Mouse (Mus musculus) heart, postnatal 36 days (tissue): ENCODE data around the gene Rflnb. TPM values are rescaled to one million over a fixed set of nuclear protein-coding genes. Genes with fewer than 3 reads are reported as not detected.

Experiments used
- DNase-seq, 2 experiments: peaks; one replicate each; pipeline ENCODE4 v3.0.0; 2021 to 2022
- intact Hi-C: fragments of 180-260 bp; cut with DNase I; formaldehyde crosslinking; loops from one replicate; pipeline ENCODE4 v1.15.1; 2025
- total RNA-seq, 2 experiments: library from RNA; stranded (reverse); gene quantifications; 2 replicates each; pipeline ENCODE4 v1.2.3; 2021

Gene Rflnb
- total RNA-seq, 2 experiments from 2014 or later, result 33.3 to 50.0 TPM

DNA sequence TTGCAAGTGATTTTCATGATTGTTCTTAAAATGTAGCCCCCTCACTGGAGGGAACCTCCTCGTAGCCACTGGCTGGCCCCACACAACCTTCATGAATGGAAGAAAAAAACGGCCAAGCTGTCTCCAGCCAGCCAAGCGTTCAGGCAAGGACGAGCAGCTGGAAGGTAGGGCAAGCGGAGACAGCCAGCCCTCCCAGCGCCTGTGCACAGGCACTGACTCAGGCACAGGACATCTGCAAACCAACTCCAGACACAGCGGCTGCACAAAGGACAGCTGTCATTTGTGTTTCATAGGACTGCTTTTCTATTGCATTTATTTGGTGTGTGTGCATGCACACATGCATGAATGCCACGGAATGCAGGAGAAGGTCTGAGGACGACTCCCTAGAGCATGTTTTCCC lies 33.2 kb downstream of the Rflnb start:
- intact Hi-C loops, result no loop called here
- no peak for DNase-seq

DNA sequence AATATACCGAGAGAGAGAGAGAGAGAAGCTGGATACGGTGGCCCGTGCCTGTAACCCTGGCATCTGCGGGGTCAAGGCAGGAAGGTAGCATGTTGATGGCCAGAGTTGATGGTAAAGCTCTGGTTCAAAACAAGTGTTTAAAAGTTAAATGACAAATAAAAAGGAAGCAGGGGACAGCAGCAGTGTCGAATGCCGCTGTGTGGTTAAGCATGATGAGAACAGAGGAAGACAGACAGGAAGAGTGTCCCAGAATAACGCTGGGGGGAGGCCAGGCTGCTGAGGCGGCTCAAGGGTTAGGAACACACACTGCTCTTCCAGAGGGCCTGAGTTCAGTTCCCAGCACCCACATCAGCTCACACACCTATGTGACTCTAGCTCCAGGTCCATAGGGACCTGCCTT lies 35.1 kb downstream of the Rflnb start:
- DNase-seq, result no peak
- intact Hi-C loops, result no loop called here

DNA sequence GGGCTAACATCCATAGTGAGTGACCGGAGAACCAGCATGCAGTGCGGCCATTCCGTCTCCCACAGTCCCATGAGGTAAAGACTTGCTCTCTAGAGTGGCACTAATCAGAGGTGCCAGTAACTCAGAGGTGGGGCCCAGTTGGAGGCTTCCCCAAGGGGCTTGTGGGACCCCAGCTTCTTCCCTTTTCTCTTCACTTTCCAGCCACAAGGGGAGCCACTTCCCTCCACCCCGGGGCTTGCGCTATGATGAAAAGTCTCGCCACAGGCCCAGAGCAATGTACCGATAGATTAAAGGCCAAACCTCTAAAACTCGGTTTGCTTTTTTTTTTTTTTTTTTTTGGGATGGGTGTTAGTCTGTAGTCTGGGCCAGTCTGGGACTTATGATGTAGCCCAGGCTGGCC lies 35.7 kb downstream of the Rflnb start:
- no peak for DNase-seq
- intact Hi-C loops, result no loop called here

DNA sequence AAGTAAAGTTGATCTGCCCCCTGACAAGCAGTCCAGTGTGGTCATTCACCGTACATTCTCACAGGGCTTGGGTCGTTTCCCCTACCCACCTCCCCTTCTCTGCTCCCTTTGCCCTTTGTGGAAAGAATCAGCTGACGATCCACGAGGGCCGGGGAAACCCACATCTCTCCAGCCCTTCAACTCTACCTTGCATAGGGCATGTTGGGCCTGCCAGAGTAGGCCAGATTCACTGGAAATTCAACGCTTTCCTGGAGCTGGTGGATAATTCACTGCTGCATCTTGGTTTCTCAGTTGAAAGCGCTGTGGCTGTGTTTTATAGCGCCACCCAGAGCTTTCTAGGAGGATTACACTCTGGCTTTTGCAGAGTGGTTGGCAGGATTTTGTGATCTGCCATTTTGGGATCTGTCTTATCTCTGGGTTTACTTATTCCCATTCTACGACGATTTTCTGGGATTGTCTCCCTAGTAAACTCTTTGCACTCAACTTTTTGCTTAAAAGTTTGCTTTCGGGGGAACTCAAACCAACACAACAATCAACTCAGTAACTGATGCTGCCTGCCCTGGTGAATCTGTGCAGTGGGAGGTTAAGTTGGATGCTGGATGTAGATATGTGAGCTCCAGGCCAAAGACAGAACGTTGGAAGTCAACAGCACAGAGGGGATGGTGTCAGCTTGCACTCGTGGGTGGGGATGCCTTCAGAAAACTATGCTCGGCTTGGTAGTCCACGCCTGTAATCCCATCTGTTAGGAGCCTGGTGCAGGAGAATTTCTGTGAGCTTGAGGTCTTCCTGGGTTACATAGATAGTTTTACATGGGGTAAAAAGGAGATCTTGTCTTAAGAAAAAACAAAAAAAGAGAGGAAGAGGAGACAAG lies 36.4 kb downstream of the Rflnb start:
- no peak for DNase-seq
- intact Hi-C loops, result no loop called here

DNA sequence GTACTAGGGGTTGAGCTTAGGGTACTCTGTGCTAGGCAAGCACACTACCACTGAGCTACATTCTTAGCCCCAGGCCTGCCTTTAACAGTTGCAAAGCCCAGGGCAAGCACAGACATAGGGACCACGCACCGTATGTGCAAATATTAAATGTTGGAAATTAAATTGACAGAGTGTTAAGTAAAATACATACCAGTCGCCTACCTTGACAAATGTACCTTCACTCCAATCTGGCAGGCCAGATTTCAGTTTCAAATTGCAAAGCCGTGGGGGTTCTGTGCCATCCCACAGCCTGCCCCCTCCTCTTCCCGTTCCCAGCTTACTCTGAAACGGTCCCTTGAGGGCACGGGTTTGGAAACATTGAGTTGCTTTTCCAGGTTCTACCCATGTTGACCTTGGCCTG lies 41.6 kb downstream of the Rflnb start:
- no peak for DNase-seq
- intact Hi-C loops, result no loop called here

DNA sequence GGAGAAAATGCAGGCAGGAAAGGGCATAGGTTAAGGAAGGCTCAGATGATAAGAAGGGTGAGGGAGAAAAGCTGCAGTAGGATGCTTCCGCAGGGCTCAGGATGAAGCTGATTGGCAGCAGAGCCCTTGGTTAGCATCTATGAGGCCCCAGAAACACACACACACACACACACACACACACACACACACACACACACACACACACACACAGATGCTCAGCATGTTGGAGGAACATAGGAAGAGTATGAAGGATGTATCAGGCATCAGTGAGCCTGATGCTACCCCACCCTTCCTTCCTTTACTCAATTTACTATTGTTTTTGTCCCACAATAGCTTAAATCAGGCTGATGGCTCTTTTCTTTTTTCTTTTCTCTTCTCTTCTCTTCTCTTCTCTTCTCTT lies 43.0 kb downstream of the Rflnb start:
- intact Hi-C loops, result no loop called here
- DNase-seq, result no peak

DNA sequence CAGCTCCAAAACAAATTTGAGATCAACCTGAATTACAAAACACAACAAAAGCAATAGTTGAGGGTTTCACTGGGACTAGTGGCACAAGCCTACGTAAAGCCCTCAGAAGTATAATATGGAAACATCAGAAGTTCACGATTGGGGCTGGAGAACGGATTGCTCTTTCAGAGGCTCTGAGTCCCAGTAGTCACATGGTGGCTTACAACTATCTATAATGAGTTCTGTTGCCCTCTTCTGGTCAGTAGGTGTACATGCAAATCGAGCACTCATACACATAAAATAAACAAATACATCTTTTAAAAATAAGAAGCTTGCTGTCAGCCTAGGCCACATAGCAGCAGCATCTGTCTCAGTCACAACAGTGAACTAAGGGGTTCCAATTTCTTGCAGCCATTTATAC lies 44.4 kb downstream of the Rflnb start:
- no peak for DNase-seq
- intact Hi-C loops, result no loop called here

DNA sequence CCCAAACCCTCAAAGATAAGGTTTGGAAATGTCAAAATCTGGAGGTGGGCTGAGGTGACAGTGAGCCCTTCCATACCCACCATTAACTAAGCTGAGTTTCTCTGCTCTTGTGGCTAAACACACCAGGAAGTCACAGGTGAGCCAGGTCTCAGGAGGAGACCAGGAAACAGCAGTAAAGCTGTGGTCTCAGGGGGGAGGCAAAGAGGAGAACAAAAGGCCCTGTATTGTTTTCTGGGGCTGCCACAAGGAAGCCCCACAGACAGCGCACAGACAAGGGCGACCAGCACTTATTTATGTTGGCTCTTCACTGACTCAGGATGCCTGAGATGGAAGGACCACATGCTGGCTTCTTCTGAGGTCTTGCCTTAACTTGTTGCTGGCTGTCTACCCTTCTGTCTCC lies 47.2 kb downstream of the Rflnb start:
- intact Hi-C loops, result no loop called here

DNA sequence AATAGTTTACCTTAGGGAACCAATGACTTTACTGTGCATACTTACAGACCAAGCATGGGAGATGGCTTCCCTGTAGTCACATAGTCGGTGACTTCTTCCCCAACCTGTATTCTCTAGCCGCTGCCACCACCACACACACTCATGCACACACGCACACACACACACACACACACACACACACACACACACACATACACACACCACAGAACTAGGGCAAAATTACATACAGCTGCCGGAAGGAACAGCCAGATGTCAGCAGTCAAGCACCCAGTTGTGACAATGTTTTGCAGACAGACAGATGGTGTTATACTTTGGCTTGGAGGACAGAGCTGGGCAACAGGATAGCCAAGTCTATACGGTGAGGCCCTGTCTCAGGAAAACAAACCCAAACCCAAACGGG lies 49.5 kb downstream of the Rflnb start:
- DNase-seq, result no peak
- intact Hi-C loops, result no loop called here

More for the DNA sequence above, 47.2 kb downstream of the Rflnb start:
- no peak for DNase-seq

DNA sequence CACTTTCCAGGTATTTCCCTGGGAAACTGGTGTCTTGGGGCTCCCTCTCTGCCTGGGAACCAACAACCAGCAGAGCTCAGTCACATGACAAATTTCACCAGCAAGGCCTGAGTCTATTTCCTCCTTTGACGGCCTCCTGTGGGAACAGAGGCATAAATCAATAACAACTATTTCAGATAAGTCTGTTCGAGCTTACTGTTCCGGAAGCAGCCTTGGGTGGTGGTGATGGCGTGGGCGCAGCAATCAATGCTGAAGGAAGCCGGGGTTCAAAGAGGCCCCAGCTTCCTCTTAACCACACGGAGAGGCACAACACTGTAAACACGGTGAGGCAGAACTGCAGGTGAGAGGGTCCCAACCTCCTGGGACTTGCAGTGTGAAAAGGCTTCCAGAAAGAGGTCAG lies 50.8 kb downstream of the Rflnb start:
- intact Hi-C loops, result no loop called here

DNA sequence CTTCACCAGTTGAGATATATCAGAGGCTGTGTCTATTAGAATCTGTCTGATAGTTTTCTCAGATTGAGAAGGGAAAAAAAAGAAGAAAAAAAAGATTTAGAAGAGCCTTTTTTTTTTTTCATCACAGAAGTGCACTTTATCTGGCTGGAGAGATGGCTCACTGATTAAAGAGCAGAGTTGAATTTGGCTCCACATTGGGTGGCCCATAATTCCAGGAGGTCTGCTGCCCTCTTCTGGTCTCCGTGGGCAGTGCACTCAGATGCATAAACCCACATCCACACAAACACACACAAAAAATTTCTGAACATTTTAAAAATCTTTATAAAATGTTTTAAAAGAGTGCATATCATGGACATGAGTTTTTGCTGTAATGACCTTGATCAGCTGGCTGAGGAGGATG lies 53.6 kb downstream of the Rflnb start:
- intact Hi-C loops, result no loop called here

More for the DNA sequence above, 50.8 kb downstream of the Rflnb start:
- DNase-seq, result no peak

DNA sequence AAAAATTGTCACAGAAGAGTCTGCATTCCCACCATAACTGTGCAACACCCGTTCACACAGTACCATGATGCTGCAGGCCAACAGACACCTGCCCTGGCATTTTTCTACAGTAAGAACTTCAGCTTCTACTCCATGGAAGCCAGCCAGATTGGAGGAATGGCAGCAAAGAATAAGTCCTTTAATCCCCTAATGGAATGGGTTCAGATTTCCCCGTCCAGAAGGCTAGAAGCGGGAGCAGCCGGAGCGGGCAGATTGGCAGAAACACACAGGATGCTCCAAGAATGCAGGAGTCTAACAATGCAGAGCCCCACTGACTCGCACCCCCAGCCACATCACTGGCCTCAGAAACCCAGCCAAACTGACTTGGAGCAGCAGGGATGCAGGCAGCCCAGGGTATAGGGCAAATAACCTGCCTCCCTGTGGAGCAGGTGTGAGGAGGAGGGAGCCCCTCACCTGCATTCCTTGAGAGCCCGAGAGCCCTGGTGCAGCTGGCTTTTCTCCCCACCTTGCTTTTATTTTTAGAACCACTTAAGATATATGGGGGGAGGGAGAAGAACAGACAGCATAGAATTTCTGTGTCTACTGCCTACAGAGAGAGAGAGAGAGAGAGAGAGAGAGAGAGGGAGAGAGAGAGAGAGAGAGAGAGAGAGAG lies 54.5 kb downstream of the Rflnb start:
- intact Hi-C loops, result no loop called here
- no peak for DNase-seq

More for the DNA sequence above, 53.6 kb downstream of the Rflnb start:
- no peak for DNase-seq

DNA sequence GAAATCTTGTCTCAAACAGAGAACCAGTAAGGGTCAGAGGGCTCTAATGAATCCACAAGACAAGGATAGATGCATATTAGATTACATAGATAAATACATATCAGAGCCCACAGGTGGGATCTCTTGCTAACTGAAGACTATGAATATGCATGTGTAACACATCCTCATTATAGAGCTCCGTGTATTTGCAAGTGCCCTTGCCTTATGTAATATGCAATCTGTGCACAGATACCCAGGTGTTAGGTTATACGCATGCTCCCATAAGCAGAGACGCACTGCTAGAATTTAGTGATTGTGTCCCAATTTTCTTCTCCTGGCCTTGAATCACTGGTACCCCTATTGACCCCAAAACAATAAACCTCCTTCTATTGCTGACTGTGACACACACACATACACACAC lies 55.4 kb downstream of the Rflnb start:
- no peak for DNase-seq
- intact Hi-C loops, result no loop called here

DNA sequence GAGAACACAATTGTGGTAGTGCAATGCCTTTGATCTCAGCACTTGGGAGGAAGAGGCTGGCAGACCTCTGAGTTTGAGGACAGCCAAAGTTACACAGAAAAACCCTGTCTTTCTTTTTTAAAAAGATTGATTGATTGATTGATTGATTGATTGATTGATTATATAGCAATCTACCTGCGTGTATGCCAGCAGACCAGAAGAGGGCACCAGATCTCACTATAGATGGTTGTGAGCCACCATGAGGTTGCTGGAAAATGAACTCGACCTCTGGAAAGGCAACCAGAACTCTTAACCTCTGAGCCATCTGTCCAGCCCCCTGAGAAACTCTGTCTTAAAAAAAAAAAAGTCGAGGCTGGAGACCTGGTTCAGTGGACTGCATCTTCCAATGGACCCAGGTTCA lies 57.0 kb downstream of the Rflnb start:
- no peak for DNase-seq
- intact Hi-C loops, result no loop called here

Other genes starting within 250 kb of the Rflnb start
- gene Doc2b, start 231.7 kb downstream of the Rflnb start, total RNA-seq, result under 1 TPM; 0.46 to 0.61 TPM
- gene Rph3al, start 89.4 kb downstream of the Rflnb start, total RNA-seq, result 10 to 100 TPM in 1 of 2 experiments, 1 to 10 TPM in 1; 8.9 to 12.8 TPM
- not detected for gene 1700016K19Rik, start 27.9 kb downstream of the Rflnb start, total RNA-seq
- 10 to 100 TPM; 30.0 to 30.1 TPM for gene Vps53, start 151.9 kb upstream of the Rflnb start, total RNA-seq
- gene Fam57a, start 151.9 kb upstream of the Rflnb start, total RNA-seq, result 1 to 10 TPM; 2.5 to 3.0 TPM
- under 1 TPM in 1 of 2 experiments, not detected in 1; 0.49 TPM for gene Dbil5, start 189.8 kb upstream of the Rflnb start, total RNA-seq
- 1 to 10 TPM; 2.3 to 4.5 TPM for gene Gemin4, start 189.9 kb upstream of the Rflnb start, total RNA-seq
- gene Mrm3, start 215.9 kb upstream of the Rflnb start, total RNA-seq, result 10 to 100 TPM; 20.5 to 27.9 TPM
- gene Glod4, start 215.9 kb upstream of the Rflnb start, total RNA-seq, result 10 to 100 TPM; 39.4 to 40.1 TPM